Mouse (Mus musculus) ovary, postnatal 14 days (tissue): ENCODE results near the gene Fam170b.

ENCODE experiments used
- DNase-seq: peaks from one replicate; pipeline ENCODE4 v3.0.0; 2022; ENCODE audit warnings: low spot score

The Fam170b gene

DNA sequence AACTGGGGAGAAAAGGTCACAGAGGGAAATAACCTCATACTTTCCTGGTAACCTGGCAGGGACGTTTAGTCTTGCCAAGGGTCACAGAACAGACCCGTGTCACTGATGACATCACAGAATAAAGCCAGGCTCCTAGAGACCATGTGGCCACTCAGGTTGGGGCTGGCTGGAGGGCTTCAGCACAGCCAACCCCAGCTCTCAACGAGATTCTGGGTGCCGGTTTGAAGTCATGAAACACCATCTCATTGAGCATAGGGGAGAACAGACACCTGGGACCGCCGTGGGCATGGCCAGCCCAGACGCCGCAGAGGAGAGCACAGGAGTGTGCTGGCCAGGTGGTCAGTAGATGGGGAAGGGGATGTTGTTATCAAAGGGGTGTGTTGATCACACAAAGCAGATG is at the start of gene Fam170b:
Fam170b (plus strand) TSS at position 116 of the 400 bp plus-strand sequence.
- no peak for DNase-seq

DNA sequence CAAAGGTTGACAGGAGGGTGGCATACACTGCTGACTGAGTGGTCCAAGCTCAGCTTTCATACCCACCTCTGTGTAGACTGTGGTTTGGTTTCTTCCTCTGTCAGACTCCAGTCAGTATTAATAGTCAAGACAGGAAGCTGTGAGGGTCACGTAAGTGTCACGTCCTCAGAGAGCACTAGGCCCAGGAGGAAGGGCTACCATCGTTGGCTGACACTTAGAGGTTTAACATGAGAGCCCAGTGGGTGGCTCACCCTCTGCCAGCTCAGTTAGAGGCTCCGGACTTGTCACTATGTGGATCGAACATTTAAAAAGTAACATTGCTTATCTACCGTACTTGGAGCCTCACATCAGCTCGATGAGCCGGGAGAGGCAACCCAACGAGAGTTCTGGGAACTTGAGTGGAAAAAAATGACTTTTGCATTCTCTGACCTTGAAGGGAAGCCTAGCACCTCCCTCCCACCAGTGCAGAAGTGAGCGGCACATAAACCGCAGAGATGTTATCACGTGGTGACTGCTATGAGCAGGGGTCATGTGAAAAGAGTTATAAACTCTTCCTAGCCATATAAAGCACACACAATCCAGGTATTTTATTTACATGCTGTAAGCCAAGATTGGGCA is 49.5 kb upstream of the Fam170b start:
- no peak for DNase-seq

DNA sequence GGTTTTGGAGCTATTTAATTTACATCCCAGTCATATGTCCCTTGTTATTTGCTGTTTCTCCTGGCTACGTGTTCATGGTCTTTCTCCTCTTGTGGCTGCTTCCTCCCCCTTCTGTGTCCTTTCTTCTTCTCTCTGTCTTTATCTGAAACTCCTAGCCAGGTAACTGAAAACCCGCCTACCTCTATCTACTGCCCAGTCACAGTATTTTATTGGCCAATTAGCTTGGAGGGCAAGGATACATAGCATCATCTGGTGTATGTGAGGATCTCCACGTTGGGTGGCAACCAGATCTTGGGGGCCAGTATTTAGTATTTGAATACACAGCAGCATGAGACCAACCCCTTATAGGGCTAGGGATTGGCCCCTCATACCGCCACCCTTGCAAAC is 49.0 kb upstream of the Fam170b start:
- no peak for DNase-seq

DNA sequence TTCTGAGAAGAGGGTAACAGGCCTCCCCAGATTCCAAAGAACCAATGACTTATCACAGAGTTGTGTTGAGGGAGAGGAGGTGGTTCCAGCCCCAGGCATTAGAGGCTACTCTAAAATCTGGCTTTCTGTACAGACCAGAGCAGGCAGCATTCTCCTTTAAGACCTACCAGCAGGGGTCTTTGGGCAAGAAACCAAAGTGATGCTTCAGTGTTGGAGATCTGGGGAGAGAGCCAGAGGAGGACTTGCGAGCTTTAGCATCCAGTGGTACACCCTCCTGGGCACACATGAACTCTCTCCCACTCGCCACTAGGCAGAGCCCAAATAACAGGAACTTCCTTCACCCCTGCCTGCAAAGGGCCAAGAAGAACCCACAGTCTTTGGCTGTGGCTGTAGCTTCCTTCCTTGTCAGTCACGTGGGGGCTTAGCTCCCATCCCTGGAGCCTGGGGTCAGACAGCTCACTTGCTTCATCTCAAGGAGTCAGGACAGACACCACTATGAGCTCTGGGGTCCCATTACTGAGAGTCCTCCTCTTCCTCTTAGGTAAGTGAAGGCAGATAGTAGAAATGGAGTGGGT is 48.1 kb upstream of the Fam170b start, which contains the start of gene Tmem273:
Tmem273 (plus strand) TSS at position 408 of the 575 bp plus-strand sequence.
- DNase-seq: no peak

DNA sequence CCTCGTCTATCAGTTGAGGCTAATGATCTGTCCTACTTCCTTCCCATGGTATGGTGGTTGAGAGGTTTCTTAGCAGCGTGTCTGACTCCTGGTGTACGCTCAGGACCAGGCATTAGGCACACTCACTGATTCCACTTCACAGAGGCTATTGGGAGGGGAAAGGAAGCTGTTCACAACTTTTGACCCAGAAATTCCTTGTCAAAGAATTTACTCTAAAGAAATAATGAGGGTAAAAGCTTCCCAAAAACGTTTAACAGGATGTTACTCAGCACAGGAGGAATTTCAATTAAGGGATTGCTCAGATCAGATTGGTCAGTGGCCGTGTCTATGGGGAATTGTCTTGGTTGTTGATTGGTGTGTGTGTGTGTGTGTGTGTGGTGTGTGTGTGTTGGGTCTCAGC is 46.1 kb upstream of the Fam170b start:
- DNase-seq: no peak

DNA sequence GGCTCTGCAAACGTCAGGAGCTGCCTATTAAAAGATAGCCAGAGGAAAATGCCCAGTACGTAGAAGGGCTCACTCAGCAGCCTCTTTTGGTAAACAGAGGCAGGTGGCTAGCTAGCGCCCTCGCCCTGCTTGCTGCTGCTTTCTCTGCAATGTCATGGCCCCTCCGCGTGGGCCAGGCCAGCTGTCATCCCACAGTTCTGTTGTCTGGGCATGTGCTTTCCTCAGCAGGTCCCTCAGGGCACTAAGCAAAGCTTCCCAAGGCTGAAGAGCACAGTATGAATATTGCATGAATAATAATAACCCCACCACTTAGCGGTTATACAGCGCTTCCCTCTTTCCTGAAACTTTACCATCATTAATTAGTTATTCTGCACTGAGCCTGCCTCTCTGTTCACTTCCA is 37.4 kb upstream of the Fam170b start:
- DNase-seq: no peak

DNA sequence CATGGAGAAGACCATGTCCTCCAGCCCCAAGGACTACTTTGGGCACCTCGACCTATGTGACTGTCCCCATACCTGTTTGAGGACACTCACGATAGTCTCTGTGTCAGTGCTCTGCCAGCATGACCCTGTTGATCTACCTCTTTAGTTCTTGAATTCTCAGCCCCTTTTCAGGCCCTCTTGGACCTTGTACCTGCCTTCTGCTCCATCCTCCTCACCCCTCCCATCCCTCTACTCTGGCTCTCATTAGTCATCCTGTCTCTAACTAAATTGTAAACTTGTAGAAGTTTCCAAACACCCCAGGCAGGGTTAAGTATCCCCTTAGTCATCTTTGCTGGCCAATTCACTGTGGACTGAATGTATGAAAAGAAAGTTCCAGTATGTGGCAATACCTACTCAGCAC is 36.0 kb upstream of the Fam170b start:
- DNase-seq: no peak

DNA sequence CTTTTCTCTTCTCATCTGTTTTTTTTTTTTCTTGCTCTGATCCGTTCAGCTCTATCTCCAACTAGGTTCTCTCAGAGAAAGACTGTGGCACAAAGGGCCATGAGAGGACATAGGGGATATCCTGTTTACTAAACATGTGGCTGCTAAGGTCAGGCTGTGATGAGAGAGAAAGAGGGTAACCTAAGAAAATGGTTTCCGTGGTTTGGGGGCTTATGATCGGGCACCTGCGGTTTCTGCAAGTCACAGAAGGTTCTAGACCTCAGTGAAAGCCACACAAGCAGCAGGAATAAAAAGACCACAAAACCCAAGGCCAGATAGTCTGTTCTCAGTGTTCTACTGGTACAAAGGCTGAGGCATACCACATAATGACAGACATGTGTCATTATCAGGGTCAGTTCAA is 35.4 kb upstream of the Fam170b start:
- no peak for DNase-seq

DNA sequence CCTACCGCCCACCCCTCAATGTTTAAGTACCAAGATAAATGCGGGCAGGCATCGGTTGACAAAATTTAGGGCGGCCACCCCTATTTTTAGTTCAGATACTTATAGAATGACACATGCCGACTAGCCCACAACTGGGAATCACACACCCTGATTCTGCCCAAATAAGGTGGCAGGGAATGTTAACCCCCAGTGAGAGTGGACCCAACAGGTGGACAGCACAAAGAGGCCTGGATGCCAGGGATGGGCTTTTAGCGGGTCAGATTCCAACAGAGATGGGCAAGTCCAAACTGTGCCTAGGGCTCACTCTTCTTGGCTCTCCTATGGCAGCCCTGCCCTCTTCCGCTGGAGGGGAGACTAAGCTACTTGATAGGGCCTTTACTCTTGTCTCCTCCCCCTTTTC is 33.7 kb upstream of the Fam170b start:
- DNase-seq: no peak

DNA sequence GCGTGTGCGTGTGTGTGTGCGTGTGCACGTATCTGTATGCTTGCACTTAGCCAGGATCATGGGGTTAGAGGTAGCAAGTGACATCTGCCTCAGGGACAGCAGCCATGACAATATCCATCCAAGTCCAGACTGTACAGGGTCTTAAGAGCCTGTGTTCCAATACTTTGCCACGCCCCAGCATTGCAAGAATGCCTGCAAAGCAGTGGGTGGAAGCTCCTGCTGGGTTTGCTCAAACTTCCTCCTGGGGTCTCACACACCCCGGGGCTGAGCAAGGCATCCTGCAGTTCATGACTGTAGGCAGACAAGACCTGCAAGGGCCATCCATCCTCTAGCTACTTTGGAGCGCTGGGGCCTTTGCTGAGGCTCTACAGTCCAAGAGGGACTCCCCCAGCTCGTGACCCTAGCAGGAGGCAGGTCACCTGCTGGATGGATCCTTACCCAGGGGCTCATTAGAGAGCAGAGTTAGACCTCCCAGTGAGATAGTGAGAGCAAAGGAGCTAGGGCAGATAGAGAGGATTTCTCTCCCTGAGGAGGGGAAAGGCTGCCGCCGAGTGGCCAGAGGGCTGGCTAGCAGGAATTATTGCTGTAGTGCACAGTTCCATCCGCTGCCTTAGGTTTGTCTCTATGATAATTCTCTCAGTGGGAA is 32.6 kb upstream of the Fam170b start:
- DNase-seq: no peak

DNA sequence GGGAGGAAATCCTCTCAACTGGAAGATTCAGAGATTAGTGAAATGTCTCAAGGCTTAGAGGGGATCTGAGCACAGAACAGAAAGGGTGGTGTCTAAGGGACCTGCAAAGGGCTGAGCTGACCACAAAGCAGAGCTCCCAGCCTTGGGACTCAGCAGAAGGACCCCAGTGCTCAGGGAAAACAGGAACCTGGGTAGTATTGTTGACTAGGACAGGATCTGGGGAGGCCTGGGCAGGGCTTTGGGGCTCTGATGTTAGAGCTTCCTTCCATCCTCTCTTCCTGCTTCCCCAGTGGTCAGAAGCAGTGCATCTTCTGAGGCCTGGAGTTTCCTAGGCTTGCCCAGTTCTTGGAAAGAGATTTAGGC is 32.1 kb upstream of the Fam170b start:
- no peak for DNase-seq

DNA sequence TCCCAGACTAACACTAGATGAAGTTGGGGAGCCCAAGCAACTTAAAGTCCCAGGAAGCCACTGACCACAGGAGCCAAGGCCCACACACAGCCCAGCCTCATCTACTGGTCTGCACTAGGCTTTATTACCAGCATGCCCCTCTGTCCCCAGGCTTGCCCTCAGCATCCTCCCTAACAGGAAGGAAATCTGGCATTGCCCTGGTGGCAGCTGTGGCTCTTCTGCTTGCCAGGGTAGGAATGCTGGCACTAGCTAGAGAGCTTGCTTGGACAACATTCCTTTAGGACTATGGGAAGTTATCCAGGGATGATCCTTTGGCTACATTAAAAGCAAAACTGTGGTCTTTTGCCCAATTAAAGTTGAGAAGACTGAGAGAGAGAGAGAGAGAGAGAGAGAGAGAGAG is 23.7 kb upstream of the Fam170b start:
- DNase-seq: no peak

DNA sequence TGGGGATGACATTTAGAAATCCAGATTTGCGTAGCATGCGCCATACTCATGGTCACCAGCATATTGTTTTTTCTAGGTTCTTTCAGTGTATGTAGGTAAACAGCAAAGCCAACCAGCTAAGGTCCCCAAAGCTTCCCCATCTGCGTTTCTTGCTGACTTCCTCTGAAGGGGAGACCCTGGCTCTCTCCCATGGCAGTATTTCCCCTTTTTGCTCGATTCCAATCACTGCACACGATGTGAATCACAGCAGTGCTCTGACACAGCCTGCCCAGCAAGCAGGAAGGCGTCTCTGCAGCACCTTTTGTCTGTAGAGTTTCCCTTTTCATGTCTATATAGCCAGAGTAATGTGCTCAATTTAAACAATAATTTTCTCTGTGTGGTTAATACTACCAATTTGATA is 21.3 kb upstream of the Fam170b start:
- no peak for DNase-seq

DNA sequence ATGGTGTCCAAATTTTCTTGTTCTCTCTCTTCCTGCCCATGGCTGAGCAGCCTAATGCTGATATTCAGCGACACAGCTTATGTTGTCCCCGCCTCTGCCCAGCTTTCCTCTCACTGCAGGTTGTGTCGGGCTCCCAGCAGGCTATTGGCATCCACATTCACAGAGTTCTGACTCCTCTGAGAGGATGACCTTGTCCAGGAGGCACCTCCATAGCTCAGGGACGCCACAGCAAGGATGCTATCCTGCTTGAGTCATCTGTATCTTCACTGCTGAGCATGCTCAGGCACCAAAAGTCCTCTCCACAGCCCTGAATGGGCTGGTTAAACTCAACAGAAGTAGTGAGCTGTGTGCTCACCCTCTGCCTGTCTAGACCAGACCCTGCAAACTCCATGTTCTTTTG is 18.8 kb upstream of the Fam170b start:
- DNase-seq: no peak

DNA sequence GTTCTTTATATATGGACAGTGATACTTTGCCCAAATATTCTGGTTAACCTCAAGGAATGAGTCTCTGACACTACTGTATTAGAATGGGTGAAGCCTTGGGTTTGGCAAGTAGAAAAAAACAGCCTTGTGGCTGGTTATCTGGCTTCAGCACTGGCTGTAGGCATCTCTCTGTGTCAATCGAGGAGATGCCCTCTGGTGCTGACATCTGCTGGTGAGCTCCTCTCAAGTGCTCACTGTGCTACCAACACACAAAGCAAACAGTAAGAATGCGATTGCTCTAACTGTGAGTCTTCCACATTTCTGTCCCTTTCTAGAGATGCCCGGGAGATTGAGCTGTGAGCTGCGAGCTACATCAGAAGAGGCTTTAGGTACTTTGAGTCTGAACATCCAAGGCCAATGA is 17.2 kb upstream of the Fam170b start:
- no peak for DNase-seq

DNA sequence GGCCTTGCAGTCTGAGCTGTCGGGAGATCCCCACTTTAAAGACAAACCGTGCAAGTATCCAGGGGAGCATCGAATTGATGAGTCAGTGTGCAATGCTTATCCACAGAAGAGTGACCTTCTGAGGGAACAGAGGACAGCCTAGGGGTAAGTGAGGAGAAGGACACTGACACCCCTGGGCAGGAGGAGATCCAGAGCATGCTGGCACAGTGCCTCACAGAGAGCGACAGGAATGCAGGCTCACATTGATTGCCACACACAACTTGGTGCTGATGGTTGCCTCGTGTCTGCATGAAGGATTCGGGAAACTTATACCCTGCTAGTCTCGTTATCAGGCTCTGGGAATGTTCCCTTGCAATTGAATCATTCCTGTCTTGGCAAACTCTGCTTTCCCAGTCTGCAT is 16.5 kb upstream of the Fam170b start:
- DNase-seq: no peak

DNA sequence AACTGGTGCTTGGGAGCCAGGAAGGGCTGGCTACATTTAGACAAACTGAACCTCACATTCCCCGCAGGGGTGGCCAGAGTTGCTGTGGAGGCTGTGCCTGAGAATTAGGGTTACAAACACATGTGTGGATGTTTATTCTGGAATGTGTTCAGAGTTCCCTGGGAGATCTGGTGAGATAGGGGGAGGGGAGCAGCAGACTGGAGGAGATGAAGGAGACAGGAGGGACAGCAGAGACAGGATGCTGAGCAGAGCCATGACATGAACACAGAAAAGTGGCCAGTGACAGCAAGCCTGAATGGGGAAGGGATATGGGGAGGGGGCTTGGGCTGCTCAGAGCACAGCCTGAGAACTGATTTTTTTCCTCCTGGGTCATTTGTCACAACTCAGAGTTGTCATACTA is 14.5 kb upstream of the Fam170b start:
- DNase-seq: no peak

DNA sequence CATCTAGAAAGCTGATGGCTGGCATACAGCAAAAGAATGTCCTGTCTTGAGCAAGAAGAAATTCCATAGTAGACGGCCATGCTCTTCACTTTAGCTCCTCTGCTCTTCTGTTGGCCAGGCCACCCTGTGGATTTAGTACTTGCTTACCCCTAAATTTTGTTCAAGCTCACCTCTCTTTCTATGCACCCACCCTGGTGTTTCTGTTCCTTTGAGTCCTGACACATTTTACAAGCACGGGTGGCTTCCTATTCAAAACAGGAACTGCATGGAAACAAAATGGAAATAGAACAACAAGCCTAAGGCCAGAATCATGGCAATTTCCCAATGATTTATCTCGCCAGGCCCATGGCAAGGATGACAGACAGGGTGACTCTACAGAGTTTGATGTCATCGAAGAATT is 10.9 kb upstream of the Fam170b start:
- DNase-seq: no peak

DNA sequence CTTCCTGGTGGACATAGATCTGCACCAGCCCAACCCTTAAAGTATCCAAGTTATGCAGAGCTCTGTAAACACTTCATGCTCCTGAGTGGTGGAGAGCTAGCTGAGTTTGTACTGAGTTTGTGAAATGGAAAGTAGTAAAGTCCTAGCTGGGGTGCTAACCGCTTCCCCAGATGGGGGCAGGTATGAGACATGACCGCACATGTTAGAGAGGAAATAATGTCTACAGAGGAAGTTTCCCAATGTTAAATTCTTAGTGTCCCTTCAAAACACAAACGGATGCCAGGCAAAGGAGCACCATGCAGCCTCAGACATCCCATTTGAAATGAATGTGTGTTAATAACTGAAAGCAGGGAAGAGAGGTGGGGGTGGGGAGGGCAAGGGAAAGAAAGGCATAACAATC is 9.9 kb upstream of the Fam170b start:
- no peak for DNase-seq

DNA sequence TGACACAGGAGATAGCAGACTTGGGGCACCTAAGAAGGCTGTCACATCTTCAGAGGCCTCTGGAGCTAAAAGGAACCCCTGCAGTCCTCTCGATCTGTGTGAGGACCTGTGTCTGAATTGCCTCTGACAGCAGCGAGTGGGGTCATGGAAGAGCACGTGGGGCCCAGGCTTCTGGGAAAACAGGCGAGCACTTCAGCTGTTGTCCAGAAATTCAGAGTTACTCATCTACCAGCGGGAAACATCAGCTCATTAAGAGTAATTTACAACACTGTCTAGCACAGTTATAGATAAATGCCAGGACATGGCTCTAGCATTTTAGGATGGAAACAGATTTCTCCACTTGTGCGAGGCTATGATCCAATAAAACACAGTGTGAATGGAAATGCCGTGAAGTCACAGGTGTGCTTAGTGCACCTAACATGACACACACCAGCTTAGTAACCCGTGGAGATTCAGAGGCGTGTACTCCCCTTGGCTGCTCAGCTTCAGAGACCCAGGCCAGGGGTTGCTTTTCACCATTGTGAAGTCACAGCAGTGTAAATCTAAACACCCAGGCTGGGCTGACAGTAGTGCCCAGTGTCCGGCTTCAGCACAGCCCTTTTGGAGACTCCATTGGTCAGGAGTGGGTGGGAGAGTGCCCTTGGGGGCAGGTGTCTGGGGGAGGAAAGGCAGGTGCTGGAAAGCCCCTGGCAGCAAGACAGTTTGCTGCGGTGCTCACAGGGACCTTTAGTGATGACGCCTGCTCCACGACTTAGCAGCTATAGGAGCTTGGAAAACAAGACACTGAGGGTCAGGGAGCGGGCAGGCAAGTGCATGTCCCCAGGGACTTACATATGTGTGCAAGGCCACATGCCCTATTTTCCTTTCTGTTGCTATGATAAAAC is 9.3 kb upstream of the Fam170b start:
- no peak for DNase-seq

DNA sequence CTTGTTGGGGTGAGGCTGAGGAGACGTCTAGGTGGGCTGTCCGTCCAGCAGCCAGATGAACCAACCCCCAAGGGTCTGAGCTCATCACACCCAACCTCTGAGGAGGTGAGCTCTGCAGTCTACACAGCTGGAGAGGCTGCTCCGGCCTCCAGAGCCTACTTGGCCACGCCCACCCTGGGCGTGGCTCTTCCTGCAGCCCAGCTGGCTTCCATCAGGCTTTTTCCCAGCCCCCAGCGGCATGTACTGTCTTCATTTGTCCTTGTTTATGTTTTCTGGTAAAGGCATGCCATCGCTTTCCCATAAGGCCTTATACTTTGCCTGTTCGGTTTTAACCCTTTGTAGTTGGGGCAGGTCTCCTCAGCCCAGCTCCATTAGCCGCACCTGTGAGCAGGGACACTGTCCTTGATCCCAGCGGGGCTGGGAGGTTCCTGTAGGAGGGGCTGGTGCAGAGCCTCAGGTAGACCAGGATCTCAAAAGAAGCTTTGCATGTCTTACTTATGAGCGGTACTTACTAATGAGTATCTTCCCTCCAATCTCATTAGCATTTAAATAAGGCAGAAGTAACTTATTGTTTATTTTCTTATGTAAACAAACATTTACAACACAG is 8.2 kb upstream of the Fam170b start:
- peak; percentile 24 for DNase-seq

DNA sequence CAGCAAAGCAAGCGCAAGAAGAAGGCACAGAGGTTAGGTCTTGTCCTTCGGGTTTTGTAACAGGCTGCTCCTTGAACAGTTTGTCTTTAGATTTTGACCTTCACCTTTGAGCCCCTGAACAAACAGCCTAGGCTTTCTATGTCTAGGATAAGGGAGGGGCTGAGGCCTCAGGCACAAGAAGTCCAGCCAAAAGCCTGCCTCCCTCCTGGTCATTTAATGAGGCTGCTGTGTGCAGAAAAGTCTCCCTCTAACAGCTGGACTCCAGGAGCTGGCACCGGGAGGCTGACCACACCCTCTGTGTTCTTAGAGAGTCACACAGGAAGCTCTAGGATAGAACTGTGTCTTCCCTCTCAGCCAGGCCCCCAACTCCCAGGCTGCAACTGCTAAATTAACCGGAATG is 6.6 kb upstream of the Fam170b start:
- no peak for DNase-seq
